Mouse (Mus musculus) kidney, postnatal 10 days (tissue): ENCODE data around the gene Tead2.
"Not testable (repeated sequence)": the region's sequence is repeated elsewhere in the genome, so short reads cannot be mapped to it uniquely, and the experiment has no call there.

Experiments used
- DNase-seq: peaks from one replicate; pipeline ENCODE4 v3.0.0; 2021; ENCODE audit warnings: mixed read lengths

Tead2 gene

GRCm38 (mm10) chr7:45215673-45216441 lies at the start of gene Tead2:
Gene Tead2, plus strand, starts transcription at chr7:45215753.
- peak; percentile 82 for DNase-seq

- DNase-seq: no peak
These were observed 48.6 kb upstream of the Tead2 start for GRCm38 (mm10) chr7:45166950-45167401.

GRCm38 (mm10) chr7:45167761-45168445 lies 47.6 kb upstream of the Tead2 start:
- no peak for DNase-seq

- no peak for DNase-seq
These were observed 46.9 kb upstream of the Tead2 start for GRCm38 (mm10) chr7:45168656-45169055.

GRCm38 (mm10) chr7:45169495-45169894 lies 46.1 kb upstream of the Tead2 start:
- no peak for DNase-seq

- DNase-seq: no peak
These were observed 42.6 kb upstream of the Tead2 start for GRCm38 (mm10) chr7:45172974-45173373.

- DNase-seq: not testable (repeated sequence)
These were observed 41.8 kb upstream of the Tead2 start for GRCm38 (mm10) chr7:45173772-45174171.

- no peak for DNase-seq
These were observed 40.8 kb upstream of the Tead2 start for GRCm38 (mm10) chr7:45174567-45175280.

- no peak for DNase-seq
These were observed 40.2 kb upstream of the Tead2 start for GRCm38 (mm10) chr7:45175398-45175797.

- DNase-seq: no peak
These were observed 39.6 kb upstream of the Tead2 start for GRCm38 (mm10) chr7:45175929-45176328.

GRCm38 (mm10) chr7:45176356-45176755 lies 39.2 kb upstream of the Tead2 start:
- no peak for DNase-seq

- no peak for DNase-seq
These were observed 37.0 kb upstream of the Tead2 start for GRCm38 (mm10) chr7:45178550-45178949.

- DNase-seq: no peak
These were observed 36.1 kb upstream of the Tead2 start, which contains the start of gene Gfy for GRCm38 (mm10) chr7:45179469-45179868. Gene Gfy, minus strand, starts transcription at chr7:45179569.

GRCm38 (mm10) chr7:45180896-45181477 lies 34.6 kb upstream of the Tead2 start, which contains the start of gene Pth2:
Gene Pth2, plus strand, starts transcription at chr7:45180995.
- no peak for DNase-seq

- DNase-seq: no peak
These were observed 34.0 kb upstream of the Tead2 start for GRCm38 (mm10) chr7:45181540-45181939.

- DNase-seq: peak; percentile 91
These were observed 33.4 kb upstream of the Tead2 start for GRCm38 (mm10) chr7:45182199-45182601.

- DNase-seq: peak; percentile 52
These were observed 32.9 kb upstream of the Tead2 start for GRCm38 (mm10) chr7:45182606-45183005.

GRCm38 (mm10) chr7:45183672-45184071 lies 31.9 kb upstream of the Tead2 start:
- no peak for DNase-seq

GRCm38 (mm10) chr7:45185921-45186320 lies 29.6 kb upstream of the Tead2 start:
- no peak for DNase-seq

GRCm38 (mm10) chr7:45189600-45189999 lies 26.0 kb upstream of the Tead2 start:
- DNase-seq: no peak

- no peak for DNase-seq
These were observed 25.4 kb upstream of the Tead2 start for GRCm38 (mm10) chr7:45190186-45190585.

- no peak for DNase-seq
These were observed 24.4 kb upstream of the Tead2 start for GRCm38 (mm10) chr7:45191161-45191560.

GRCm38 (mm10) chr7:45191803-45192363 lies 23.7 kb upstream of the Tead2 start:
- DNase-seq: peak; percentile 40
